Mouse (Mus musculus) embryonic facial prominence, embryonic 10.5 days (tissue): Measurements from ENCODE around the gene 1810046K07Rik. TPM values are rescaled to one million over a fixed set of nuclear protein-coding genes. Genes with fewer than 3 reads are reported as not detected.

Experiments
- DNase-seq: peaks from one replicate; pipeline ENCODE4 v3.0.0-alpha.2; 2017; ENCODE audit warnings: low spot score
- H3K27ac ChIP-seq: fragments of 300-500 bp; sonication (generic); replicated peaks from 2 replicates; pipeline ENCODE4 v1.5.1; 2016; ENCODE audit warnings: mild to moderate bottlenecking
- H3K27me3 ChIP-seq: fragments of 300-500 bp; sonication (generic); replicated peaks from 2 replicates; pipeline ENCODE4 v1.6.1; 2016; ENCODE audit warnings: low read depth, mild to moderate bottlenecking; ENCODE audit not compliant: poor library complexity, severe bottlenecking
- H3K36me3 ChIP-seq: fragments of 300-500 bp; sonication (generic); replicated peaks from 2 replicates; pipeline ENCODE4 v1.6.1; 2016; ENCODE audit warnings: mild to moderate bottlenecking, moderate library complexity
- H3K4me1 ChIP-seq: fragments of 300-500 bp; sonication (generic); 2 replicates; pipeline ENCODE4 v1.6.1; 2016
- H3K4me3 ChIP-seq: fragments of 300-500 bp; sonication (generic); 2 replicates; pipeline ENCODE4 v1.5.1; 2016; ENCODE audit warnings: mild to moderate bottlenecking, moderate library complexity
- H3K9me3 ChIP-seq: fragments of 300-500 bp; sonication (generic); 2 replicates; pipeline ENCODE4 v1.6.1; 2016; ENCODE audit warnings: mild to moderate bottlenecking
- WGBS: fragments of 180-500 bp; shearing (Covaris S2); methylation state at CpG from one replicate; pipeline ENCODE4 v1.1.7; 2016; 5-methylcytosine and 5-hydroxymethylcytosine counted together
- polyA plus RNA-seq: library from polyadenylated mRNA; unstranded; fragments of >200 nt; fragmentation: Nextera tagmentation; extraction: Ambion mirVana; gene quantifications from 2 replicates; pipeline ENCODE4 v1.2.1, GENCODE M21; 2016

1810046K07Rik gene
- polyA plus RNA-seq, 1 experiment from 2014 or later = not detected

DNA sequence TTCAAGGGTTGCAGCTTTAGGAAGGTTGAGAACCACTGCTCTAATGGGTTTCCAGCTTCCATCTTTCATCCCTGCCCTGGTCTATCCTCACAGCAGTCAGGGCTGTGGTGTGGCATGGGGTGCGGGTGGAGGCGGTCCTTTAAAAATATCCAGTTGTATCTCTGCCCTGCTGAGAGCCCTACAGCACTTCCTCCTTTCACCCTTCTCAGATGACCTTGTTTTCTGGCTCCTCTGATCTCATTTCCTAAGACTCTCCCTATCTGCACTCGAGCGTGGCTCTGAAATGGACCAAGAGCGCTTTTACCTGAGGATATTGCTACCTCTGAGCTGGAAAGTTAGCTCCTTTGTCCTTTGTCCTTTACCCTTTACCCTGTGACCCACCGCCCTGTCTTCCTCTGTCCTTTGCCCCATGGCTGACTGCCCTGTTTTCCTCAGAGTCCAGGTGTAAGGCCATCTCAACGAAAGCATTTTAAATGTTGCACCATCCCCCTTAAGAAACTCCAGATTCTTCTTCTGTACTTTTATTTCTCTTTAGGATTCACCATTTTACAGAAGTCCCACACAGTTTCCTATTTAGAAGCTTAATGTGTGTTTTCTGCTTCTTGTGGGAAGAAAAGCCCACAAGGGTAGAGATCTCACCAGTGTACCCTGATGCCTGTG lies 4.2 kb downstream of the 1810046K07Rik start:
- H3K9me3 ChIP-seq = no peaks in the 10 kb centered on the region
- no peak for DNase-seq
- no peaks in the 10 kb centered on the region for H3K4me1 ChIP-seq
- H3K4me3 ChIP-seq = no peak overlapping the region
- no peaks in the 10 kb centered on the region for H3K36me3 ChIP-seq
- 77% methylated on average over 7 of the region's 7 CpGs for WGBS
- H3K27me3 ChIP-seq = no peaks in the 10 kb centered on the region
- H3K27ac ChIP-seq = no peak overlapping the region

DNA sequence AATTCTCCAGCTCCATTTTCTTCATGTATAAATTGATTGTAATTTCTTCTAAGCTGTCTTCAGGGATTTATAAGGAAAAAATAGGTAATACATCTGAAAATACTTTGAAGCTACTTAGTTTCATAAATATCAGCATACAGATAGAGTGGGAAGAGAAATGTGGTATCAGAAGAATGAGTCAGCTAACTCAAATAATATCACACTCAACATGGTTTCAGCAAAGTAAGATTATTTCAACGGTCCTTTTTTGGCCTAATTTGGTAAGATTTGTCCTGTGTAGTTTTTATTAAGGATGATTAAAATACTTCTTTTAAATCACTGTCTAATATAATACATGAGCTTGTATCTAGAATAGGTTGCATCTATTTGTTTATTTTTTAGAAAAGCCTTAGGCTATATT lies 8.6 kb downstream of the 1810046K07Rik start:
- Histone ChIP-seq H3K36me3 (no peaks in the 10 kb centered on the region), H3K27me3 (no peaks in the 10 kb centered on the region), H3K27ac (no peak overlapping the region), H3K9me3 (no peaks in the 10 kb centered on the region), H3K4me1 (no peaks in the 10 kb centered on the region), H3K4me3 (no peak overlapping the region)
- 93% methylated on average over 1 of the region's 1 CpGs for WGBS
- DNase-seq = no peak

DNA sequence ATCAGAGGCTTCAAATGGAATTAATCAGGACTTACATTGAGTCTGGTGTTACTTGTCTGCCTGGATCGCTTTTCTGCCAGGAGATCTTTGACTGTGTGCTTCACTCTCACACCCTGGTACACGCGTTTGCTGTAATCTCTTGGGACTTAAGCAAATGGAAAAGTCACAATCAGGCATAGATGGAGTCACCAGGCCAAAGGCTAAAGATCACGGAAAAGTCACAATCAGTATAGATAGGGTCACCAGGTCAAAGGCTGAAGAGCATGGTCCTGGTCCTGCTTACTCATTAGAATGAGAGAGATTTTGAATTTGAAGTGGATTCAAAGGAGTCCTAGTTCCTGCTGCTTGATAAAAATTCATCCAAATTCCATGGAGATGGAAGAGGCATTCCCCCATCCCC lies 10.5 kb downstream of the 1810046K07Rik start:
- H3K36me3 ChIP-seq = no peaks in the 10 kb centered on the region
- 63% methylated on average over 4 of the region's 4 CpGs for WGBS
- no peak for DNase-seq
- no peaks in the 10 kb centered on the region for H3K4me1 ChIP-seq
- no peaks in the 10 kb centered on the region for H3K27me3 ChIP-seq
- H3K27ac ChIP-seq = no peak overlapping the region
- no peaks in the 10 kb centered on the region for H3K9me3 ChIP-seq
- H3K4me3 ChIP-seq = no peak overlapping the region

DNA sequence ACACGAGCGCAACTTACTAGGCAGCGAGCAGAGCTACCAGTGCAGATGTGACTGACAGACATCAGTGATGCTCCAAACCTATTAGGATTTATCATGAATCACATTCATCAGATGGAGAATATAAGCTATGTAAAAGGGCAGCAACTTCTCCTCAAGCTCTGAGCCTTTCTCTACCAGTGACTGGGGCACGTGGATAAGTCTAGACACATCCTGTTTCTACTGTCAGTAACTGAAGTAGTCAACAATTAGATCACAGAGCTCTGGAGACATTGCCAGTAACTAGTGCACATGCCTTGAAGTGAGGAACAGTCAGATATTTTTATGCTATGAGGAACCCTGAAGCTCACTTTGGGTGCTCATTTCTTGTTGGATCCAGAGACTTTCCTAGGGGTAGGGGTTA lies 11.4 kb downstream of the 1810046K07Rik start:
- WGBS = 92% methylated on average over 4 of the region's 4 CpGs
- Histone ChIP-seq H3K9me3 (no peaks in the 10 kb centered on the region), H3K4me1 (no peaks in the 10 kb centered on the region), H3K27ac (no peak overlapping the region), H3K27me3 (no peaks in the 10 kb centered on the region), H3K4me3 (no peak overlapping the region), H3K36me3 (no peaks in the 10 kb centered on the region)
- DNase-seq = no peak

DNA sequence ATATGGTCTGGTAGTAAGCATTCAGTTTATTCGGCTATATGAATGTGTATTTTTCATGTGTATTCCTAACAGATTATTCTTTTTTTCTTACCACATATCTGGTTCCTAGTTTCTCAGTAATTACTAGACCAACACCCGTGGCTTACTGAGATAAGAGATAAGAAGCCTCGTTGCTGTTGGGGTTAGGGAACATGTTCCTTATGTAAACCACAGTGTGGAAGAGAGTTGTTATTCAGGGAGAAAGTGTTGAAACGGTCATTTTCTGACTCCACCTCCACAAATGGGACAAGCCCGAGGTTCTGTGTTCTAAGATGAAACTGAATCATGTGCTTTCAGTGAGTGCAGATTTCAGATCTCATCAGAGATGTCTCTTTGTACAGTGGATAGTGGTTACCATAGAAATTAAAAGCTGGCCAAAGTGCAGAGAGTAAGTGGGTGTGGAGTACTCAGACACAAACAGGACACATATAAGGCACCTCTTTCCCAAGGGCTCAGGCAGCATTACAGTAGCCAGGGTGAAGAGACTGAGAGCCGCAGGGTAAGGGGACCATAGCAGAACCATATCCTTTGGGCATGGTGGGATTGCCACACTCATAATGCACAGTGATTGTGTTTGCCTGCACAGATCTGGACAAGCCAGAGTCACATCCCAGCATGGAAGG lies 13.2 kb downstream of the 1810046K07Rik start:
- H3K9me3 ChIP-seq = no peaks in the 10 kb centered on the region
- H3K27ac ChIP-seq = no peak overlapping the region
- no peak for DNase-seq
- no peaks in the 10 kb centered on the region for H3K36me3 ChIP-seq
- no peaks in the 10 kb centered on the region for H3K27me3 ChIP-seq
- no peak overlapping the region for H3K4me3 ChIP-seq
- 78% methylated on average over 6 of the region's 6 CpGs for whole genome bisulfite sequencing
- no peaks in the 10 kb centered on the region for H3K4me1 ChIP-seq

DNA sequence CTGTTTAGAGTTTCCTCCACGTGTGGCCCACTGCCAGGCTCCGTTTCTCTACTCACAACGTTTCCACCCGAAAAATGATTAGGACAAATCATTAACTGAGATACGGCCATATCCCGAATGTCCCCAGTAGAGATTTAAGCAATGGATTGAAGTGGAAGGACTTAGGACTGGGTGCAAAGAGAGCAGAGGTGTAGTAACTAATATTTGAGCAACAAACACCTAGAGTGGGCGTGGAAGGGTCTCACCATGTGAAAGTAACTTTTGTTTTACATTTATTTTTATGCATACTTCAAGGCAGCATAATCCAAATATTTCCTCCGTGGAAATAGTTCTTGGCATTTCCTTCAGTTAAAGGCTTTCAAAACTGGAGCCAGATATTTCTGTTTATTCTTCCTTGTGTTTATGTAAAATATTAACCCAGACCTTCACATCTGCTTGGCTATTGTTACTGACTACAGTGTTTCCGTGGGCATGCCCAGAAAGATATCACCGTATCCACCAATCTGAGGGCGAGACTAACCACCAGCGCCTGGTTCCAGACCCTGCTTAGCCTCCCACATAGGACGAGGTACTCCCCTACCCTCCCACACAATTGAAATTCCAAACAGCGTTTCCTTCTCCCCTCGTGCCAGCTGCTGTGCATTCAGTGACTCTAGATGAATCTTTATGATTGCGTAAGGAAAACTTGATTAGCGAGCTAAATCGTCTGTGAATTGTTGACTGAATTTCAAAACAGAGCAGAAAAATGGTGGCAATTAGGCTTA lies 16.0 kb downstream of the 1810046K07Rik start:
- no peaks in the 10 kb centered on the region for H3K27me3 ChIP-seq
- no peak for DNase-seq
- WGBS = 81% methylated on average over 18 of the region's 18 CpGs
- no peak overlapping the region for H3K4me3 ChIP-seq
- H3K4me1 ChIP-seq = no peaks in the 10 kb centered on the region
- no peak overlapping the region for H3K27ac ChIP-seq
- H3K9me3 ChIP-seq = no peaks in the 10 kb centered on the region
- H3K36me3 ChIP-seq = no peaks in the 10 kb centered on the region

DNA sequence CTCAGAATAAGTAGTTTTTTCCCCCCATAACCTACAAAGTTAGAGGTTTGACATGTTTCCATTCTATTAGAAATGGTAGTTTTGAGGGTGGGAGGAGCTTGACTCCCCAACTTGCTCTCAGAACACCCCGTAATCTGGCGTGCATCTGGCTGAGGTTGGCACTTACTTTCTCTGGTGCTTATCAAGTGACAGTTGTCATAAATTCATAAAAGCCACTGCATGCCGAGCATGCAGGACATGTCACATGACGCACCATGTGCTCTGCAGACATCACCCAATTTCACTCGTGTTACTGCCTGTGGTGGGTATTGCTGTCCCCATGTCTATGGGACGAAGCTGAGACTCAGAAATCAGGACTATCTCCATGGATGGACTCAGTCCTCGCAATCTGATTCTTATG lies 18.2 kb downstream of the 1810046K07Rik start:
- no peaks in the 10 kb centered on the region for H3K36me3 ChIP-seq
- no peaks in the 10 kb centered on the region for H3K4me1 ChIP-seq
- no peak overlapping the region for H3K27ac ChIP-seq
- no peaks in the 10 kb centered on the region for H3K27me3 ChIP-seq
- no peaks in the 10 kb centered on the region for H3K9me3 ChIP-seq
- WGBS = 89% methylated on average over 7 of the region's 7 CpGs
- no peak for DNase-seq
- H3K4me3 ChIP-seq = no peak overlapping the region

DNA sequence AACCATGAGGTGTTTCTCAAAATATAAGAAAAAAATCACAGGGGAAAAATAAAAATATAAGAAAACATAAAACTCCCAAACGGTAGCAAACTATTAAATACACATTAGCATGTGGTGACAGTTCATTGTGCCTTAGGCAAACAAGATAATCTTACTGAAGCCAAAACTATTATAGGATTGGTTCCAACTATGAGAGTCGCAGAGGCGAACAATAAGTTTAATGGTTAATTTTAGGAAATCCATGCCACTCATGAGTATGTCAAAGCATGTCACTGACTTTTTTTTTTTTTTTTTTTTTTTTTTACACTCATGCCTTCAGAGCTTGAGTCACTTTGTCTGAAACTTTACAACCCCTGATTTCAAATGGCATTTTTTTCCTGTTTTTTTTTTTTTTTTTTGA lies 22.4 kb downstream of the 1810046K07Rik start:
- Histone ChIP-seq H3K27me3 (no peaks in the 10 kb centered on the region), H3K4me3 (no peak overlapping the region), H3K9me3 (no peaks in the 10 kb centered on the region), H3K4me1 (no peaks in the 10 kb centered on the region), H3K27ac (no peak overlapping the region), H3K36me3 (no peaks in the 10 kb centered on the region)
- no peak for DNase-seq
- 88% methylated on average over 3 of the region's 3 CpGs for WGBS

DNA sequence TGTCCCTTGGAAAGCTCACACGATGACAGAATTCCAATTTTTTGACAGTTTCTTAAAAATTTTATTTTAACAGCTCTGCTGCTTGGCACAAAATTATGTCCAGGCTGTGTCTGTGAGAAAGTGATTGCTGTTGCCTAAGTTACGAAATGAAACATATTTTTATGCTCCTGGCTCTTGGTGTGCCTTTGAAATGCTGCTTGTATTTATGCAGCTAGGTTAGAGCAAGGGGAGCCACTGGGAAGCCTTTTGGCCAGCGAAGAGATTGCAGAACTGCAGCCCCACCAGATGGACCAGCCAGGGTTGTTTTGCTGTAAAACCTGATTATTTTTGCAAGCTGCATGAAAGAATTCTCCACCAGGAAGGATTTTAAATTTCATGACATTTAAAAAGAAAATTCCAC lies 23.6 kb downstream of the 1810046K07Rik start:
- Histone ChIP-seq H3K27me3 (no peaks in the 10 kb centered on the region), H3K4me1 (no peaks in the 10 kb centered on the region), H3K27ac (no peak overlapping the region), H3K4me3 (no peak overlapping the region), H3K36me3 (no peaks in the 10 kb centered on the region), H3K9me3 (no peaks in the 10 kb centered on the region)
- no peak for DNase-seq
- 79% methylated on average over 3 of the region's 3 CpGs for WGBS

DNA sequence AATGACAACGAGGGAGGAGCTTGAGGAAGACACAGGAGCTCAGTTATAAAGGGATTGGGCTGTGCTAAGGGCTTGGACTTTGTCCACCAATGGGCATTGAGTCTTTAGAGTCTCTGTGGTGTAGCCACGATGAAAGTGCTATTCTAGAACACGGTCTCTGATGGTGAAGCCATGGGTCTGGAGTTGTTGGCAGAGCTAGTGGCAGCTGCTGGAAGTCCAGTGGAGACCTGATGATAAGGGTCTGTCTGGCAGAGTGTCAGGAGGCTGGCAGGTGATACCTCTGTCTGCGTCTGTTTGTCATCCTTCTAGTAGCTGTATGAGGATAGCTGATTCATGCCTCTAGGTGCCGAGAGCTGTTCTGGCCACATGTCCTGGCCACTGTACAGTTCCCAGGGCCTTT lies 24.7 kb downstream of the 1810046K07Rik start:
- WGBS = 79% methylated on average over 5 of the region's 5 CpGs
- Histone ChIP-seq H3K36me3 (no peaks in the 10 kb centered on the region), H3K4me3 (no peak overlapping the region), H3K4me1 (no peaks in the 10 kb centered on the region), H3K9me3 (no peaks in the 10 kb centered on the region), H3K27ac (no peak overlapping the region), H3K27me3 (no peaks in the 10 kb centered on the region)
- DNase-seq = no peak

DNA sequence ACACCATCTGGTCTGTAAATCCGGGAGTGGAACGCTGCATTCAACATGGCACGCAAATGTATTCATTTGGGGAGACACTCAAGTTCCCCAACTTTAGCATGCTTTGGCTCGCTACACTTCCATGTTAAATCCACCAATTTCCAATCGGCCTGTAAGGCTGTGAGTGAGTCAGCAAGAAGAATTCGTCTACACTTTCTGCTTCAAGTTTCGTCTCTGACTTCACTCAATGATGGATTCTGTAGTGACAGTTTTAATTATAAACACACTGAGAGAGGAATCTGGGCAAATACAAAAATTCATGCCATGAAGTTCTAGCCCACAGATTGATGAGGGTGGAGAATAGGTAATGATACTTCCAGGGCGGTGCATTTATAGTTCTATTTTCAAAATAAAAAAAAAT lies 35.2 kb downstream of the 1810046K07Rik start:
- Histone ChIP-seq H3K27ac (no peak overlapping the region), H3K27me3 (no peaks in the 10 kb centered on the region; the same call in 1 of the 2 replicates), H3K9me3 (no peaks in the 10 kb centered on the region), H3K36me3 (no peaks in the 10 kb centered on the region), H3K4me1 (no peaks in the 10 kb centered on the region), H3K4me3 (no peak overlapping the region)
- 78% methylated on average over 8 of the region's 8 CpGs for whole genome bisulfite sequencing
- no peak for DNase-seq

DNA sequence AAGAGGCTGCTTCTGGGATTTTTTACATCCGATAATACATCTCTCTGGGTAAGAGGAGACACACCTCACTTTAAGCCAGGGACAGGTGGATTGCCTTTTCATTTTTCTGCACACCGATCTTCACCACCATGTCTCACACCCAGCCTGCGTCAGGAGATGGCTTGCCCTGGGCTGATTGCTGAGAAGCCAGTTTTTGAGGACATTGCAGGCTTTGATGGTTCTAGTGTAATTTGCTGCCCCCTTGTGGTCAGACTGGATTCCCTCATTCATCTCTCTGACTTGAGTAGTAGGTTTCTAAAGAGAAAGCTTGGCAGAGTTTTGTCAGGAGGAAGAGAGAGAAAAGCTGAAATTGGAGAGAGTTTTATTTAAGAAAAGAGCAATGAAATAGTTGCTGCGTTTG lies 36.0 kb downstream of the 1810046K07Rik start:
- Histone ChIP-seq H3K27me3 (no peaks in the 10 kb centered on the region; the same call in 1 of the 2 replicates), H3K36me3 (no peaks in the 10 kb centered on the region), H3K4me1 (no peaks in the 10 kb centered on the region), H3K9me3 (no peaks in the 10 kb centered on the region), H3K27ac (no peak overlapping the region), H3K4me3 (no peak overlapping the region)
- DNase-seq = peak; percentile 81
- WGBS = 42% methylated on average over 4 of the region's 4 CpGs

DNA sequence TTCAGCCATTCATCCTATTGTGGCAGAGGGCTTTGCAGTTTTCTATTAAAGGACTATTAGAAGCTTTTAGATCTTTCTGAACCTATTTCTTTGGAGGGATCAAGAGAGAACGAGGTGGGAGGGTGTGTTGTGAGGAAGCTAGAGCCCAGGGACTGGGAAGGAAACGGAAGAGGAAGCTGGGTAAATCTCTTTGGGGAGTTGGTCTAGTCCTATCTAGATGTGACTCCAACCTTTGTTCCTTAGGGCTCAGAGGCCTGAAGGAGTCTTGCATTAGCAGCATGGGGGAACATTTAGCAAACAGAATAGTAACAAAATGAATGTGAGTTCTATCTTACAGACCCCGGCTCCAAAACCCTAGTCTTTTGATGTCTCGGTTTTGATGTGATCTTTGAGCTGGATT lies 37.7 kb downstream of the 1810046K07Rik start:
- Histone ChIP-seq H3K27me3 (no peaks in the 10 kb centered on the region; the same call in 1 of the 2 replicates), H3K4me1 (no peaks in the 10 kb centered on the region), H3K9me3 (no peaks in the 10 kb centered on the region), H3K36me3 (no peaks in the 10 kb centered on the region), H3K4me3 (no peak overlapping the region), H3K27ac (no peak overlapping the region)
- WGBS = 76% methylated on average over 4 of the region's 4 CpGs
- no peak for DNase-seq
